Comparison of ENCODE assay signal across 10 mouse cellular contexts in genomic region chr4:43497946-43498345, GRCm38 (mm10). TPM values are rescaled to one million over a fixed set of nuclear protein-coding genes. Genes with fewer than 3 reads are reported as not detected.
DNase-seq lines count a peak whose midpoint lies in the region; ATAC-seq and TF ChIP-seq lines count a peak whose summit lies in the region.
"Had no signal": no experiment of that assay in that cellular context is flagged by ENCODE, and none has a peak within 500 bp of the region (broad histone marks: within the 10 kb centered on the region; RNA-seq: fewer than 3 reads in every experiment).

No protein-coding gene starts in this region.

- no peak for TF ChIP-seq CTCF in E14TG2a.4 (conservative IDR thresholded peaks at IDR 0.05; ENCODE audit: low read length)

- H3K27ac ChIP-seq in heart, embryonic 14.5 days (replicated peaks in 1 of 2; ENCODE audit: control insufficient read depth in 1 of 2, insufficient read depth in 1 of 2, low read depth in 2 of 2, low read length in 2 of 2) = no peak overlapping the region
- no peak overlapping the region for H3K27ac ChIP-seq in forebrain, embryonic 14.5 days (ENCODE audit: low read depth, low read length)
- H3K27ac ChIP-seq in limb, embryonic 12.5 days = 0 out of 2 replicates have a peak overlapping the region, but pooled peaks have one; percentile 45

- H3K27me3 ChIP-seq in heart, embryonic 14.5 days (ENCODE audit: control insufficient read depth, insufficient read depth, low read length) = no peaks in the 10 kb centered on the region
- H3K27me3 ChIP-seq in E14TG2a.4 (ENCODE audit: insufficient read depth, low read length) = peaks cover 30% of the 10 kb centered on the region
- H3K27me3 ChIP-seq in forebrain, embryonic 14.5 days (replicated peaks; ENCODE audit: control insufficient read depth, insufficient read depth, low read length) = no peaks in the 10 kb centered on the region
- H3K27me3 ChIP-seq in limb, embryonic 12.5 days = no peaks in the 10 kb centered on the region

- peaks cover 22 to 52% of the 10 kb centered on the region in 2 experiments for H3K4me1 ChIP-seq in heart, embryonic 14.5 days (ENCODE audit: control insufficient read depth in 2 of 2, insufficient read depth in 2 of 2, low read length in 2 of 2)
- peaks cover 63% of the 10 kb centered on the region for H3K4me1 ChIP-seq in E14TG2a.4 (replicated peaks; ENCODE audit: low read depth, low read length)
- H3K4me1 ChIP-seq in forebrain, embryonic 14.5 days (ENCODE audit: control insufficient read depth, insufficient read depth, low read length) = peaks cover 21% of the 10 kb centered on the region
- H3K4me1 ChIP-seq in limb, embryonic 12.5 days (replicated peaks) = peaks cover 33% of the 10 kb centered on the region

- ATAC-seq in heart, embryonic 14.5 days (ENCODE audit: insufficient number of reproducible peaks, insufficient read depth, low FRiP score, low read depth) = no peak
- ATAC-seq in forebrain, embryonic 14.5 days = no peak
- ATAC-seq in limb, embryonic 12.5 days (ENCODE audit: insufficient number of reproducible peaks, insufficient read depth, low FRiP score, low TSS enrichment, low read depth) = no peak
- no peak for ATAC-seq in frontal cortex, adult (ENCODE audit: low TSS enrichment)
- no peak for ATAC-seq in megakaryocyte-erythroid progenitor cell, adult 5-6 weeks (replicated peaks; ENCODE audit: low FRiP score, low TSS enrichment, poor library complexity, severe bottlenecking)

- H3K36me3 ChIP-seq in heart, embryonic 14.5 days (ENCODE audit: control insufficient read depth, insufficient read depth, low read length) = peaks cover 25% of the 10 kb centered on the region
- peaks cover 40% of the 10 kb centered on the region for H3K36me3 ChIP-seq in E14TG2a.4 (ENCODE audit: insufficient read depth, low read length)
- peaks cover 13% of the 10 kb centered on the region for H3K36me3 ChIP-seq in forebrain, embryonic 14.5 days (ENCODE audit: control insufficient read depth, insufficient read depth, low read length)
- peaks cover 31% of the 10 kb centered on the region for H3K36me3 ChIP-seq in limb, embryonic 12.5 days

- H3K4me3 ChIP-seq in heart, embryonic 14.5 days (ENCODE audit: control insufficient read depth in 1 of 2, insufficient read depth in 1 of 2, low read depth in 1 of 2, low read length in 2 of 2) = peak overlapping the region; percentile 57 to 72; a peak in 3 of 4 replicates
- 0 out of 2 replicates have a peak overlapping the region, but pooled peaks have one; percentile 4 for H3K4me3 ChIP-seq in E14TG2a.4 (replicated peaks; ENCODE audit: low read length)
- H3K4me3 ChIP-seq in forebrain, embryonic 14.5 days (ENCODE audit: low read depth, low read length) = peak overlapping the region; percentile 45; the same call in 1 of the 2 replicates
- peak overlapping the region; percentile 63 for H3K4me3 ChIP-seq in limb, embryonic 12.5 days (replicated peaks)

- H3K9me3 ChIP-seq in heart, embryonic 14.5 days (ENCODE audit: control insufficient read depth, low read length) = no peaks in the 10 kb centered on the region
- no peaks in the 10 kb centered on the region for H3K9me3 ChIP-seq in E14TG2a.4 (ENCODE audit: low read length)
- no peaks in the 10 kb centered on the region for H3K9me3 ChIP-seq in forebrain, embryonic 14.5 days (replicated peaks; ENCODE audit: control insufficient read depth, low read length)
- no peaks in the 10 kb centered on the region for H3K9me3 ChIP-seq in limb, embryonic 12.5 days

- intact Hi-C loops in heart, postnatal 36 days (cut with DNase I) = loop anchor here (2.0 kb wide), 1 partner anchor 25 kb away; the partner anchor contains the start of gene Tpm2

- 63% methylated on average over 4 of the region's 4 CpGs for WGBS in heart, embryonic 14.5 days
- WGBS in forebrain, embryonic 14.5 days = 80% methylated on average over 4 of the region's 4 CpGs
- 75% methylated on average over 4 of the region's 4 CpGs for WGBS in limb, embryonic 12.5 days

- peak overlapping the region; percentile 82 for H3K9ac ChIP-seq in heart, embryonic 14.5 days (ENCODE audit: low read length)
- no peak overlapping the region; the same call in 1 of the 2 replicates for H3K9ac ChIP-seq in forebrain, embryonic 14.5 days (ENCODE audit: low read length)
- H3K9ac ChIP-seq in limb, embryonic 12.5 days (replicated peaks) = peak overlapping the region; percentile 47

- no peak for DNase-seq in heart, postnatal 36 days
- no peak for DNase-seq in forebrain, embryonic 14.5 days (ENCODE audit: low spot score)
- no peak for DNase-seq in urinary bladder, postnatal 4 days (ENCODE audit: low spot score in 2 of 2)

- H3K4me2 ChIP-seq in heart, embryonic 14.5 days (ENCODE audit: low read length) = peak overlapping the region; percentile 84
- H3K4me2 ChIP-seq in forebrain, embryonic 14.5 days (ENCODE audit: low read length) = peak overlapping the region; percentile 66
- peak overlapping the region; percentile 73 for H3K4me2 ChIP-seq in limb, embryonic 12.5 days

RNA-seq across cellular contexts. Expression of gene Arhgef39, which starts 1.5 kb away (rescaled TPM):
- 28.7 and 31.0 TPM in 2 replicates for polyA plus RNA-seq in heart, embryonic 14.5 days (2014; fragmentation: Nextera tagmentation; extraction: Ambion mirVana)
- total RNA-seq in heart, postnatal 36 days (2021) = under 1 TPM; 0.39 to 0.62 TPM
- polyA plus RNA-seq in forebrain, embryonic 14.5 days (2014; fragmentation: Nextera tagmentation; extraction: Ambion mirVana) = 14.0 and 15.9 TPM in 2 replicates
- polyA plus RNA-seq in limb, embryonic 12.5 days (2016; fragmentation: Nextera tagmentation; extraction: Ambion mirVana) = 44.8 and 46.4 TPM in 2 replicates
- total RNA-seq in megakaryocyte-erythroid progenitor cell, adult 5-6 weeks (2014; fragmentation: Nextera tagmentation) = 44.3 and 50.3 TPM in 2 replicates
- 27.2 and 32.7 TPM in 2 replicates for total RNA-seq in megakaryocyte-erythroid progenitor cell, adult 5-6 weeks (2017)

RNA-seq across cellular contexts. Expression of gene Ccdc107, which starts 5.2 kb away (rescaled TPM):
- polyA plus RNA-seq in heart, embryonic 14.5 days (2014; fragmentation: Nextera tagmentation; extraction: Ambion mirVana) = 76.5 and 85.8 TPM in 2 replicates
- total RNA-seq in heart, postnatal 36 days (2021) = 10 to 100 TPM; 25.3 to 29.8 TPM
- polyA plus RNA-seq in forebrain, embryonic 14.5 days (2014; fragmentation: Nextera tagmentation; extraction: Ambion mirVana) = 68.7 and 69.1 TPM in 2 replicates
- polyA plus RNA-seq in limb, embryonic 12.5 days (2016; fragmentation: Nextera tagmentation; extraction: Ambion mirVana) = 62.0 and 63.8 TPM in 2 replicates
- total RNA-seq in megakaryocyte-erythroid progenitor cell, adult 5-6 weeks (2014; fragmentation: Nextera tagmentation) = 28.8 and 47.9 TPM in 2 replicates
- total RNA-seq in megakaryocyte-erythroid progenitor cell, adult 5-6 weeks (2017) = 44.6 and 46.3 TPM in 2 replicates

RNA-seq across cellular contexts. Expression of gene Car9, which starts 8.8 kb away (rescaled TPM):
- polyA plus RNA-seq in heart, embryonic 14.5 days (2014; fragmentation: Nextera tagmentation; extraction: Ambion mirVana) = 2.1 and 2.4 TPM in 2 replicates
- total RNA-seq in heart, postnatal 36 days (2021) = under 1 TPM in 1 of 2 experiments, not detected in 1; 0.22 TPM
- 0.22 TPM in 1 of 2 replicates, not detected in the other for polyA plus RNA-seq in forebrain, embryonic 14.5 days (2014; fragmentation: Nextera tagmentation; extraction: Ambion mirVana)
- polyA plus RNA-seq in limb, embryonic 12.5 days (2016; fragmentation: Nextera tagmentation; extraction: Ambion mirVana) = 1.1 and 1.3 TPM in 2 replicates
- 3.6 and 11.8 TPM in 2 replicates for total RNA-seq in megakaryocyte-erythroid progenitor cell, adult 5-6 weeks (2014; fragmentation: Nextera tagmentation)
- total RNA-seq in megakaryocyte-erythroid progenitor cell, adult 5-6 weeks (2017) = 2.1 and 3.3 TPM in 2 replicates

RNA-seq across cellular contexts. Expression of gene Sit1, which starts 14.4 kb away (rescaled TPM):
- not detected in 2 replicates for polyA plus RNA-seq in heart, embryonic 14.5 days (2014; fragmentation: Nextera tagmentation; extraction: Ambion mirVana)
- total RNA-seq in heart, postnatal 36 days (2021) = not detected
- not detected in 2 replicates for polyA plus RNA-seq in forebrain, embryonic 14.5 days (2014; fragmentation: Nextera tagmentation; extraction: Ambion mirVana)
- not detected in 2 replicates for polyA plus RNA-seq in limb, embryonic 12.5 days (2016; fragmentation: Nextera tagmentation; extraction: Ambion mirVana)
- total RNA-seq in megakaryocyte-erythroid progenitor cell, adult 5-6 weeks (2014; fragmentation: Nextera tagmentation) = 0.61 TPM in 1 of 2 replicates, not detected in the other
- total RNA-seq in megakaryocyte-erythroid progenitor cell, adult 5-6 weeks (2017) = not detected in 2 replicates
- total RNA-seq: common myeloid progenitor, adult 5-6 weeks; left cerebral cortex, postnatal 14 days had no signal

RNA-seq across cellular contexts. Expression of gene Tpm2, which starts 25.6 kb away (rescaled TPM):
- 142 and 159 TPM in 2 replicates for polyA plus RNA-seq in heart, embryonic 14.5 days (2014; fragmentation: Nextera tagmentation; extraction: Ambion mirVana)
- 10 to 100 TPM; 29.1 to 29.2 TPM for total RNA-seq in heart, postnatal 36 days (2021)
- polyA plus RNA-seq in forebrain, embryonic 14.5 days (2014; fragmentation: Nextera tagmentation; extraction: Ambion mirVana) = 10.7 and 13.4 TPM in 2 replicates
- 215 and 216 TPM in 2 replicates for polyA plus RNA-seq in limb, embryonic 12.5 days (2016; fragmentation: Nextera tagmentation; extraction: Ambion mirVana)
- total RNA-seq in megakaryocyte-erythroid progenitor cell, adult 5-6 weeks (2014; fragmentation: Nextera tagmentation) = not detected in 2 replicates
- 0.09 TPM in 1 of 2 replicates, not detected in the other for total RNA-seq in megakaryocyte-erythroid progenitor cell, adult 5-6 weeks (2017)

Comparison
In these comparisons a context has a peak if more than half of its experiments do, and no peak if none do; other contexts are left out.
1. H3K4me3 ChIP-seq: peak in every context shown above with its lines; median percentile 64 in heart, embryonic 14.5 days; 63 in limb, embryonic 12.5 days; 45 in forebrain, embryonic 14.5 days; 4 in E14TG2a.4.